ENCODE assay signal across 17 mouse cellular contexts in genomic region chr3:130145874-130146273, GRCm38 (mm10). TPM values are rescaled to one million over a fixed set of nuclear protein-coding genes. Genes with fewer than 3 reads are reported as not detected.
A peak's percentile ranks its signal among the peaks of the same experiment; 100 is the strongest.
DNase-seq lines count a peak whose midpoint lies in the region; ATAC-seq and TF ChIP-seq lines count a peak whose summit lies in the region.
"Had no signal": no experiment of that assay in that cellular context is flagged by ENCODE, and none has a peak within 500 bp of the region (broad histone marks: within the 10 kb centered on the region; RNA-seq: fewer than 3 reads in every experiment).

No protein-coding gene starts in this region.

- no peak overlapping the region for H3K4me2 ChIP-seq in heart, postnatal 0 days (ENCODE audit: low read depth, low read length)
- peak overlapping the region; percentile 0; the same call in 1 of the 2 replicates for H3K4me2 ChIP-seq in hindbrain, embryonic 15.5 days
- peak overlapping the region; percentile 39 for H3K4me2 ChIP-seq in midbrain, embryonic 16.5 days (ENCODE audit: low read length)
- H3K4me2 ChIP-seq: heart, embryonic 11.5 days; liver, embryonic 13.5 days had no signal

- no peak for ATAC-seq in heart, postnatal 0 days (ENCODE audit: insufficient read depth, low read depth)
- ATAC-seq in hindbrain, embryonic 15.5 days (ENCODE audit: low FRiP score, low read depth), result no peak; the same call in 1 of the 2 replicates
- peak; percentile 63 for ATAC-seq in midbrain, embryonic 16.5 days
- no peak; the same call in 1 of the 2 replicates for ATAC-seq in frontal cortex, adult (ENCODE audit: low TSS enrichment)
- ATAC-seq: intestine, postnatal 0 days had no signal

- H3K9me3 ChIP-seq in heart, postnatal 0 days (replicated peaks; ENCODE audit: control insufficient read depth, low read length), result 0 out of 2 replicates have a peak, but pooled peaks cover 3% of the 10 kb centered on the region
- H3K9me3 ChIP-seq in hindbrain, embryonic 15.5 days, result no peaks in the 10 kb centered on the region
- H3K9me3 ChIP-seq in midbrain, embryonic 16.5 days (replicated peaks; ENCODE audit: control insufficient read depth, low read length, poor library complexity, severe bottlenecking), result 0 out of 2 replicates have a peak, but pooled peaks cover 3% of the 10 kb centered on the region
- H3K9me3 ChIP-seq: liver, embryonic 13.5 days had no signal

- no peak for TF ChIP-seq CTCF in heart, postnatal 0 days (IDR thresholded peaks at IDR 0.05; ENCODE audit: low read depth)

- H3K9ac ChIP-seq in heart, postnatal 0 days (replicated peaks; ENCODE audit: low read depth, low read length), result no peak overlapping the region
- no peak overlapping the region for H3K9ac ChIP-seq in hindbrain, embryonic 15.5 days
- peak overlapping the region; percentile 52; the same call in 1 of the 2 replicates for H3K9ac ChIP-seq in midbrain, embryonic 16.5 days (ENCODE audit: low read depth, low read length)
- H3K9ac ChIP-seq: liver, embryonic 13.5 days had no signal

- H3K36me3 ChIP-seq in heart, postnatal 0 days (replicated peaks; ENCODE audit: control insufficient read depth, insufficient read depth, low read length), result no peaks in the 10 kb centered on the region
- H3K36me3 ChIP-seq in hindbrain, embryonic 15.5 days, result no peaks in the 10 kb centered on the region
- H3K36me3 ChIP-seq in midbrain, embryonic 16.5 days (ENCODE audit: control insufficient read depth, insufficient read depth, low read length), result no peaks in the 10 kb centered on the region
- H3K36me3 ChIP-seq: liver, embryonic 13.5 days had no signal

- H3K4me1 ChIP-seq in heart, postnatal 0 days (ENCODE audit: control insufficient read depth, insufficient read depth), result no peaks in the 10 kb centered on the region
- no peaks in the 10 kb centered on the region for H3K4me1 ChIP-seq in hindbrain, embryonic 15.5 days (replicated peaks)
- H3K4me1 ChIP-seq in midbrain, embryonic 16.5 days (ENCODE audit: control insufficient read depth, insufficient read depth, low read length), result peaks cover 10% of the 10 kb centered on the region
- H3K4me1 ChIP-seq: liver, embryonic 13.5 days had no signal

- no peak overlapping the region for H3K27ac ChIP-seq in heart, postnatal 0 days (ENCODE audit: low read depth)
- peak overlapping the region; percentile 20; the same call in 1 of the 2 replicates for H3K27ac ChIP-seq in hindbrain, embryonic 15.5 days (replicated peaks)
- peak overlapping the region; percentile 7; the same call in 1 of the 2 replicates for H3K27ac ChIP-seq in midbrain, embryonic 16.5 days (ENCODE audit: low read length)
- H3K27ac ChIP-seq: kidney, postnatal 0 days; layer of hippocampus, adult 2 months; liver, embryonic 13.5 days had no signal

- DNase-seq in heart, postnatal 0 days (ENCODE audit: low spot score), result peak; percentile 6
- no peak for DNase-seq in heart, adult 9 months (ENCODE audit: low spot score in 2 of 2)
- DNase-seq in right cerebral cortex, postnatal 4 days, result peak; percentile 6
- DNase-seq in right cerebral cortex, adult 18-20 months, result no peak
- no peak for DNase-seq in urinary bladder, adult 2 months (ENCODE audit: low spot score)
- DNase-seq: cerebellum, postnatal 10 days; gastrocnemius, postnatal 36 days; liver, embryonic 13.5 days; right cerebral cortex, postnatal 14 days; thymus, postnatal 36 days had no signal

- H3K4me3 ChIP-seq in heart, postnatal 0 days (ENCODE audit: low read depth, low read length), result no peak overlapping the region
- H3K4me3 ChIP-seq in hindbrain, embryonic 15.5 days, result no peak overlapping the region
- H3K4me3 ChIP-seq in midbrain, embryonic 16.5 days (ENCODE audit: low read depth, low read length), result 0 out of 2 replicates have a peak overlapping the region, but pooled peaks have one; percentile 6
- H3K4me3 ChIP-seq: layer of hippocampus, adult 2 months; liver, embryonic 13.5 days had no signal

- WGBS in heart, postnatal 0 days, result 67% methylated on average over 12 of the region's 12 CpGs
- WGBS in hindbrain, embryonic 15.5 days, result 49% methylated on average over 12 of the region's 12 CpGs
- WGBS in midbrain, embryonic 16.5 days, result 27% methylated on average over 12 of the region's 12 CpGs

- no peak for TF ChIP-seq EP300 in heart, postnatal 0 days (IDR thresholded peaks at IDR 0.05; ENCODE audit: low read depth)

- H3K27me3 ChIP-seq in heart, postnatal 0 days (ENCODE audit: control insufficient read depth, insufficient read depth, low read length), result no peaks in the 10 kb centered on the region
- no peaks in the 10 kb centered on the region for H3K27me3 ChIP-seq in hindbrain, embryonic 15.5 days
- no peaks in the 10 kb centered on the region for H3K27me3 ChIP-seq in midbrain, embryonic 16.5 days (ENCODE audit: control insufficient read depth, insufficient read depth, low read depth, low read length)
- H3K27me3 ChIP-seq: liver, embryonic 13.5 days had no signal

RNA-seq across cellular contexts. Expression of gene Col25a1, which starts 14.6 kb away (rescaled TPM):
- 0.92 and 2.0 TPM in 2 replicates for total RNA-seq in heart, postnatal 0 days (2014; rRNA removed; ENCODE audit: low replicate concordance)
- polyA plus RNA-seq in heart, postnatal 0 days (2015; fragmentation: Nextera tagmentation; extraction: Ambion mirVana), result 0.67 and 0.71 TPM in 2 replicates
- 5.5 and 6.4 TPM in 2 replicates for polyA plus RNA-seq in hindbrain, embryonic 15.5 days (2015; fragmentation: Nextera tagmentation; extraction: Ambion mirVana)
- polyA plus RNA-seq in midbrain, embryonic 16.5 days (2015; fragmentation: Nextera tagmentation; extraction: Ambion mirVana), result 13.9 and 15.1 TPM in 2 replicates
- 23.1 and 24.7 TPM in 2 replicates for polyA plus RNA-seq in urinary bladder, adult 2 months (2012; rRNA removed)

Comparison
In these comparisons a context has a peak if more than half of its experiments do, and no peak if none do; other contexts are left out.
1. DNase-seq: peak in heart, postnatal 0 days (single experiment) and right cerebral cortex, postnatal 4 days (single experiment); none in heart, adult 9 months (0 of 2), right cerebral cortex, adult 18-20 months (single experiment) and urinary bladder, adult 2 months (single experiment).